Mouse (Mus musculus): ENCODE data around the gene Tada1. TPM values are rescaled to one million over a fixed set of nuclear protein-coding genes. Genes with fewer than 3 reads are reported as not detected.

Gene Tada1
- polyA plus RNA-seq, 1 experiment from 2014 or later: 53.7 TPM

DNA sequence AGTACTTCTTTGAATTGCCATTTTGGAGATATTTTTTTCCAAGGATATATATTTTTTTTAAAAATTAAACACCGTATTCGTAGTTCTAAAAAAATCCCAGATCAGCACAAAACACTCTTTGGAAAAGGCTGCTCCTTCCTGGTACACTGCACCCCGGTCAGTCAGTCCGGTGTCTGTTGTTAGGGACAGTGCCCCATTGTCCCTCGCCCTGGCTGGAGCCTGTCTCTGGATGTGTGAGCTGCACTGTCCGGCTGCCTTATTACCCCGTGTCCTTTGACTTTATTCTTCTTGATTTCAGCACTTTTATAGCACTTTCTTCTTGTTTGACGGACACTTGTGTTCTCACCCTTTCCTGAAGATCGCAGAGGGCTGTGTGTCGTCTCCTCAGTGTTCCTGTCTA is 5.7 kb downstream of the Tada1 start:
- DNase-seq (ENCODE audit: low spot score): no peak

DNA sequence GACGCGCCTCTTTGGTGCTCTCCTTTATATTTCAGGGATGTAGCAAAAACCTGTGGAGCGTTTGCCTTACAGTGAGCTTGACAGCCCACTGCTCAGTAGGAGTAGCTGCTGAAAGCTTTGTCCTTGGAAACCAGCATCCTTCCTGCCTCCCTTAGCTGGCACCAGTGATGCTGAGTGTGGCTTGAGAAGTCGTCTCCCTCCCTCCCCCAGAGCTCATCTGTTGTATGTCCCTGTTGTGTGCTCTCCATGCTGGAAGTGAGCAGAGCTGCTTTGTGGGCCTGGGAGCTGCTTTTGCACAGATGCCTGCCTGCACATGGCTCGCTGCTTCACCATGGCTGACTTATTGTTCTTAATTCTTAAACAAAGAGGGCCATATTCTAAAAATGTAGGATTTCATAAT is 6.5 kb downstream of the Tada1 start:
- DNase-seq (ENCODE audit: low spot score): no peak

DNA sequence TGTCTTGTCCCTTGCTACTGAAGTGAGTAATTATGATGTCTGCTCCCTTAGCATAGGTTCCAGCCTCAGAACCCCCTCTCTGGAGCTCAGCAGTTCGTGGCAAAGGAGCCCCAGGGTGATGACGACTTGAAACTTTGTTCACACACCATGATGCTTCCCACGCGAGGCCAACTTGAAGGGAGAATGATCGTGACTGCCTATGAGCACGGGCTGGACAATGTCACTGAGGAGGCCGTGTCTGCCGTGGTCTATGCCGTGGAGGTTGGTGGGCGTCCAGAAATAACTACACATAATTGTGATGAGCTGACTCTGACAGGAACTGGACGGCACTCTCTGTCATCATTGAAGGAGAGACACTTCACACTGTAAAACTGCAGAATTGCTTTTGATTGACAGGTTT is 9.6 kb downstream of the Tada1 start:
- DNase-seq (ENCODE audit: low spot score): no peak

DNA sequence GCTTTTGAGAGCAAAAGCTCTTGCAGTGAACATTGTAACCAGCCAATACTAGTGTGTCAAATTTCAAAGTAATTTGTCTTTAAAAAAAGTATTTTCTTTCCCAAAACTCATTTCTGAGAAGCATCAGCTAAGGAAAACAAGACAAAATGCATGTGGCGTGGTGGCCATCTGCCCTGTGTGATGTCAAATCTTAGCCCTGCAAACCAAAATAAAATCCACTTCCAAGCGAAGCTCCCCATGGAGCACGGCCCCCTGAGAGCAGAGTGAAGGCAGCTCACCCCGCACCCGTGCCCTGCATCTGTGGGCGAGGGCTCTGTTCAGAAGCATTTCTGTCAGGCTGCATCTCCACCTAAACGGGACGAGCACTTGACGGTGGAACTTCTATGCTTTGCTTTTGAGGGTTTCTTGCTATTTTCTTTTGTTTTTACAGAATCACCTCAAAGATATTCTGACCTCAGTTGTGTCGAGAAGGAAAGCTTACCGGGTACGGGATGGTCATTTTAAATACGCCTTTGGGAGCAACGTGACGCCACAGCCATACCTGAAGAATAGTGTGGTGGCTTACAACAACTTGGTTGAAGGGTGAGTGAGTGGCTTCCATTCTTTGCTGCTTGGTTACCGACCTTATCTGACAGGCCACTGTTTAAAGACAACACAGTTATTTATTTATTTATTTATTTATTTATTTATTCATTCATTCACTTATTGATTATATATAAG is 10.7 kb downstream of the Tada1 start:
- no peak for DNase-seq (ENCODE audit: low spot score)

DNA sequence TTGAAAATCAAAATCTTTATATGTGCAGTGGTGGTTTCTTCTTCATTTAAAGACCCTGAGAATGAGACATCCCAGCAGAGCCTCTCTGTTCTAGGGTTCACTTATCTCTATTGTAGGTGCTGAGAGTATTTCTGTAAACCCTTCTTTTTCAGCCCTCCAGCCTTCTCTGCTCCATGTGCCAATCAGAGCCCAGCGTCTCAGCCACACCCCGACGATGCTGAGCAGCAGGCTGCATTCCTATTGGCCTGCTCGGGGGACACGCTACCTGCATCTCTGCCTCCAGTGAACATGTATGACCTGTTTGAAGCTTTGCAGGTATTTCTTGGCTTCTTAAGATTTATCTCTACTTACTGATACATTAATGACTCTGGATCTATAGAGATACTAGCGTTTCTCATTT is 12.8 kb downstream of the Tada1 start:
- DNase-seq (ENCODE audit: low spot score): no peak

DNA sequence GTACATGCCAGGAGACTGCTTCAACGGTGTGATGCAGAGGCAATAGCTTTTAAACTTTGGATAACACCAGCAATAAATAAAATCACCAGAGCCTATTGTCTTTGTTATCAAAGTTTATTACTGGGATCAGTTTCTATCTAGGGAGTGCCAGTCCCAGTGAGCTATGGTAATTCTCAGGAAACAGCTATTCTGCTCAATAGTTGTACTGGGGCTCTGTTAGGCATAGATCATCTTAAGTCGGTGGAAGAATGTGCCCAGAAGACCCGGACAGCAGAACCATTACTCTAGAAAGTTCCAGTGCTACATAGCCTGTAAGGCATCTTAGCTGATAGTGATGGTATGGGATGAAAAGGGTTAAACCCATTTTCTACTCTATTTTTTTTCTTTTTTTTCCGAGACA is 15.9 kb downstream of the Tada1 start:
- DNase-seq (ENCODE audit: low spot score): no peak

DNA sequence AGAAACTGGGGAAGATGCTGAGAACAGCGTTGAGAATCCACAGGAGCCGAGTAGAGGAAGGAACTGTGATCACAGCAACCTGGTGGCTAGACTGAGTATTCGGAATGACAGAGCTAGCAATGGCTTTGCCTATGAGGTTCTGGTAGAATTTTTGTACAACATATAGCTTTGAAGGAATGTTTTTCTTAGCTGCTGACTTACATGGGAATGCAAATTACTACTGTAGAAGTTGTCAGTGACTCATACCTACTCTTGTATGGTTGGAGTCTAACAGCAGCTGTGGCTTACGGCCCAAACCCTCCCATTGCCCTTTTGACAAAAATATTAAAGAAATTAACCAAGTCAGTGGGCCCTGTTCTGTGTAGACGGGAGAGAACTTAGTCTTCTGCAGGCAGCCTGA is 16.8 kb downstream of the Tada1 start:
- DNase-seq (ENCODE audit: low spot score): no peak

DNA sequence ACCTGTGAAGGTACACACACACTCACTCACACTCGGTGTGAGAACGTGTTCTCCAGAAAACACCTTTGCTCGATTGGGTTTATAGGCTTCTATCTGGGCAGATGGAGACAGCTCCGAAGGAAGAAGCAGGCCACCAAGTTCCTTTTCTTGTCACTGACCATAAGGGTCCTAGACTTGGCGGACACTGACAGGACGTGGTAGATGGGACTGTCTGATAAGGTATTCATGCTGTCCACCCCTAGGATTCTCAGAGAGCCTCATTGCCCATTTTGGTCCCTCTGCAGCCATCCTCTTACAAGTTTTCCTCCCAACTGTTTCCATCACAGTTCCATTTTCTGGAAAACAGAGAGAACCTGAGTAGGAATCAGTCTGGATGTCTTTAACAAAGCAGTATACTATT is 17.5 kb downstream of the Tada1 start:
- DNase-seq (ENCODE audit: low spot score): no peak

DNA sequence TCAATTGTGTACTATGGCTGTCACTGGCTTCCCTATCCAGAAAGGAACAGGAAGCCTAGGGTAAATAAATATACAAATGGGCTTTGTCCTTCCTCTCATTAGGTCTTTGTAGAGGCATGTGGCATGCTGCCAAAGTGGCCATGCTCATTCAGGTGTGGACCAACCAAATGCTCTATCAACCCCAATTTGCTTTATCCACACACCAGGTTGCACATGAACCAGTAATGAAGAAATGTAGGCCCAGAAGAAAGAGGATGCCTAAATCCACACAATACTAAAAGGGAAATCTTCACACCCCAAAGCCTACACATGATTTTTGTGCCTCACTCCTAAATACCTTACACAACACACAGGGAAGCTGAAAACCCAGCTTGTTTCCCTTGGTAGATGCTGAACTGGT is 22.6 kb downstream of the Tada1 start:
- DNase-seq (ENCODE audit: low spot score): no peak

DNA sequence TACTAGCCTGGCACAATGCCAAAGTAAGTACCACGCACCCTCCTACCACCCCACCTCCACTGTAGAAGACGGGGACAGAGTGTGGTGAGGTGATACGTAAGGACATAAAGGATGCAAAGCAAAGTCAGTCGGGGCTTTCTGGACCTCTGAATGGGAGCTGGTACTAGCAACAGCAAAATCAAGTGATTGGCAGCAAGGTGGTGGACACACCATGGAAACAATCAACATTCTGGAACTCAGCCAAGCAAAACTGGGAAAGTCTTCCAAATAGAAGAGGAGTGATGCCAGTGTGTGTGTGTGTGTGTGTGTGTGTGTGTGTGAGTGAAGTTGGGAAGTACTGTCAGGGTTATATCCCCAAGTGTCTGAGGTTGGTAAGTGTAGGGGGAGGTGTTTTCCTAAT is 23.1 kb downstream of the Tada1 start:
- no peak for DNase-seq (ENCODE audit: low spot score)

DNA sequence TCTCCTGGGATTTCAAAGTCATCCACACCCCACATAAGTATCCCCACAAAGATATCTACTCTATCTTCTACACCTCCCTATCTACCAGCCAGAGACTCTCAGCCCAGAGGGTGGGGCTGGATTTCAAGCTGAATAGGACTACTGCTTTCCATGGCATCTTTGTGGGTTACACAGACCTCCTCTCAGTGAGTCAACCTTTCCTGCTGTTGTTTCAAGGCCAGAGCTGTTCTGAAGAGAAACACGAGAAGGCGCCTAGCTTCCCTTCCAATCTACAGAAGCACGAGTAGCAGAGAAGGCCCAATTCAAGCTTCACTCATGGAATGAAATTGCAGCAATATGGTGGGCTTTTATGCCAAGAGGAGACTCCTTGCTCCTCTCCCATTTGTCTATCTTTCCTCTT is 24.9 kb downstream of the Tada1 start:
- DNase-seq (ENCODE audit: low spot score): no peak

DNA sequence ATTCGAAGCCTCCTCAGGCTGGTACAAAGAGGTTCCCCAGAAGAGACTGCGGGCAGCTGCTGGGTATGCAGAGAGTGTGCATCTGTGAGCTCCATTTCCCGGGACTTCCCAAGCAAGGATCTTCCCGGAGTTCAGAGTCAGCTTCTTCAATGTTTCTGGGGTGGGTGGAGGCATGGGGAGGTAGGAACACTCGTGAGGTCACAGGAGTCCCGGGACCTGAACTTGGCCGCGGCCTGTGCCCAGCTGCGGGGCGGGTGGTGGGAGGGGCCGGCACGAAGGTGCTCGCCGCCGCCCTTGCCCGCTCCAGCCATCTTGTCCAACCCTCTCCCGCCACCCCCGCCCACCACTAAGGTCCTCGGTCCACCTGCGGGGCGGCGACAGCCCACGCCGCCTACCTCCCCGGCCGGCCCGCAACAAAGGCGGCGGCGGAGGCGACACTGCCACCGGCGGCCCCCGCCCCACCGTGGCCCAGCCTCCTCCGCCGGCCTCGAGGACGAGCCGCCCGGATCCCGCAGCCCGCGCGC is 30.3 kb downstream of the Tada1 start:
- no peak for DNase-seq (ENCODE audit: low spot score)

DNA sequence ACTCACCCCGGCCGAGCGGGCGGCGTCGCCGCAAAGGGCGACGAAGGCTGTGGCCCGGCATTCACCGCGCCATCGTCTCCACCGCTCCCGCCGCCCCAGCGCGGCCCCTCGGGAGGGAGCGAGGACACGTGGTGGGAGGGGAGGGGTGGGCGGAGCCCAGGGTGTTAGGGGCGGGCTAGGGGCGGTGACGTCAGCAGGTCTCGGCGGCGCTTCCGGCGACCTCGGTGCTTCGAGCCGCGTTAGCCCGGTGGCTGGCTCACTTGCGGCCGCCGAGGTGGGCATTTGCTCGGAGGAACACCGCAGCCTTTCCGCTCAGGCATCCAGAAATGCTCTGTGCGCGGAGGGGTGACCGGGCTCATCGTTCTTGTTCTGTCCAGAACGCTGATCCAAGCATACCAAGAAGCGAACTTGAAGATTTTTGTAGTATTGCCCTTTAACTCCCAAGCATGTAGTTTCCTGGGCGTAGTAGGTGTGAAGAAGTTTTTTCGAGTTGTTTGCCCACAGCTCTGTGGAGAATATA is 30.9 kb downstream of the Tada1 start, which contains the start of gene Pogk:
TSS of gene Pogk (minus strand) at position 163 of the 520 bp plus-strand sequence.
- peak; percentile 91 for DNase-seq (ENCODE audit: low spot score)

DNA sequence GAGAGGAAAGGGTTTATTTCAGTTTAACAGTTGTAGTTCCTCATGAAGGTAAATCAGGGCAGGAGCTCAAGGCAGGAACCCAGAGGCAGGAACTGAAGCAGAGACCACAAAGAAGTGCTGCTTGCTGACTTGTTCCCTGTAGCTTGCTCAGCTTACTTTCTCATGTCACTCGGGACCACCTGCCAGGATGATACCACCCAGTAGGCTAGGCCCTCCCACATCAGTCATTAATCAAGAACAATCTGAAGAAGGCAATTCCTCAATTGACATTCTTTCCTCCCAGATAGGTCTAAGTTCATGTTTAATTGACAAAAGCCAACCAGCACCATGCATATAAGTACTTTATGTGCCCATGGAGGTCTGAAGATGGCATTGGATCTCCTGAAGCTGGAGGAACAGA is 32.6 kb downstream of the Tada1 start:
- no peak for DNase-seq (ENCODE audit: low spot score)

DNA sequence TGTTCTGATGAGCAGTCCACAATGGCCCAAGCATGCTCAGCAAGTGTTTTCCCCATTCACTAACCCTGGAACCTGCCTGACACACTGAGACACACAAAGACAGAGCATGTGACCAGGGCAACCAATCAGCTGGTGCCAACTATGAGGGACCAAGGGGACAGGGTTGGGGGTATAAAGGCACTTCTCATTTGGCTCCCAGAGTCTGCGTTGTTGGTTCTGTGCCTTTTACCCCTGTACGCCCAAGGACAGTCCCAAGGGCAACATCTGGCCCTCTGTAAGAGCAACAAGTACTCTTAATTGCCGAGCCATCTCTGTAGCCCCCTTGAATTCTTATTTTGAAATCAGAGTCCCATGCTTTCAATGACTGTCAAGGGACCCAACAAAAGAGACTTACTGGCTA is 33.4 kb downstream of the Tada1 start:
- no peak for DNase-seq (ENCODE audit: low spot score)

DNA sequence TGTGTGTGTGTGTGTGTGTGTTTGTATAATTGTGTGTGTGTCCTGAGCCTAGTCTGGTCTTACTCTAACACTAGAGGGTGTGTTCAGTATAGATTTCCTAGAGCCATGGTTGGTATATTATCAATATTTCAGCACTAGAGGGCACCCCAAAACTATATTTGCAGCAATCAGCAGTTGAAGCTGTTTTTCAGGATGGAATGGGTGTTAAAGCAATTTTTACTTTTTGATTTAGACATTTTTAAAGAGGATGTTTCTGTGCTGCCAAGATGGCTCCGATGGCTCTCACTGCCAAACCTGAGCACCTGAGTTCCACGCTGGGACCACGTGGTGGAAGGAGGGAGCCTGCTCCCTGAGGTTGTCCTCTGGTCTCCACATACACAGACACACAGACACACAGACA is 50.2 kb downstream of the Tada1 start:
- no peak for DNase-seq (ENCODE audit: low spot score)

DNA sequence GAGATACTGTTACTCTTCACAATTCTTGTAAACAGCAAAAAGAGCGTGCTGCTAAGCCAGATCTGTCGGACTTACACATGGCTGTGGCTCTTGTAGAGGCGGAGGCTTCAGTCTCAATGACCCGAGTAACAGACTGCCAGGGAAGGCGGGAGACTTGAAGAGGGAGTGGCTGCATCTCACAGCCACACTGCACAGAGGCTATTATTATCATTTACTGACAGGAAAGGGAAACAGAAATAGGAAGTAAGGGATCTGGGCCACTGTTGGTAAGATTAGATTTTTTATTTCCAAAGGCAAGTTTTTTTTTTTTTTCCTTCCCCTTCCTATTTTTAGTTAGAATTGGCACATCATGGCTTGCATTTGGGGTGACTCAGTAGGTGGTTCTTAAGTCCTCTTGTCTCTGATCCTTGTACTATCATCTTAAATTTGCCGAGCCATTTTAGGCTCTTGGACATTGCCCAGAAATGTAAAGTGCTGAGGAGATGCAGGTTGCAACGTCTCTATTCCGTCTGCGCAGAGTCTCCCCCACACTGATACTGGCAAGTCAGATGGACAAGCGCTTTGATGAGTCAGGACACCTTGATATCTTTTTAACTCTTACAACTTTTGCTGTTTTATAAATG is 51.0 kb downstream of the Tada1 start:
- DNase-seq (ENCODE audit: low spot score): no peak

DNA sequence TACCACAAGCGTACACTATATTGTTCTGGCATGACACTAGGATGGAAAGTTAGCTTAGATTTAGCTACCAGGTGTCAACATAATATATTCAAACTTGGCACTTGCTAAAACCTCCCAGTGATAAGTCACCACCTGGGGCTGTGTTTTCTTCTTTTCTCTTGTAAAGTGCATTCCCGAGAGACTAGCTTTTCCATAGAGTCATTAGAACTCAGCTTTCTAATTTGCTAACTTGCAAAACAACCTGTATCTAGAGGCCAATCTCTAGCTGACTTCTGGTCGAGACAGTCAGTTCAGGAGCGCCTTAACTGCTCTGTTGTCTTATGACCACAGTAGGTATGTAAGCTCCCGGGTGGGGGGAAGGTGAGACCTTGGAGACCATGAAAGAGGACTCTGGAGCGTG is 60.5 kb downstream of the Tada1 start:
- DNase-seq (ENCODE audit: low spot score): no peak

DNA sequence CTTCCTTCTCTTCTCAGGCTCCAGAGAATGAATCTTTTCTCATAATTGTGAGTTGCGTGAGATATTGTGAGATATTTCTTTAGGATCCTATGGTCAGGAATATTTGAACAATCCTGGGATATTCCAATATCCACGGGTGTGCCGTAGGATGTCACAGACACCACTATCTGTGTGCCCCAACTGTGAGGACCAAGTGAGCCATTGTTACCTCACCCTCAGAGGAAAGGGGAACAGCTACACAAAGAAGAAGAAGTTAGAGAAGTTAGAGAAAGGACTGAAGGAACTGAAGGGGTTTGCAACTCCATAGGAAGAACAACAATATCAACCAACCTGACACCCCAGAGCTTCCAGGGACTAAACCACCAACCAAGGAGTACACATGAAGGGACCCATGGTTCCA is 63.1 kb downstream of the Tada1 start:
- no peak for DNase-seq (ENCODE audit: low spot score)
